Mouse (Mus musculus) ES-E14 (cell line): Measurements from ENCODE around the gene Rnf182.

Experiments used
- HCFC1 ChIP-seq: IDR thresholded peaks from 2 replicates; pipeline ENCODE4 v1.6.1; 2012; ENCODE audit warnings: low read length, inconsistent platforms, borderline replicate concordance; ENCODE audit not compliant: insufficient read depth
- ZNF384 ChIP-seq: IDR thresholded peaks from 2 replicates; pipeline ENCODE4 v1.6.1; 2012; ENCODE audit warnings: low read depth, low read length, inconsistent platforms

DNA sequence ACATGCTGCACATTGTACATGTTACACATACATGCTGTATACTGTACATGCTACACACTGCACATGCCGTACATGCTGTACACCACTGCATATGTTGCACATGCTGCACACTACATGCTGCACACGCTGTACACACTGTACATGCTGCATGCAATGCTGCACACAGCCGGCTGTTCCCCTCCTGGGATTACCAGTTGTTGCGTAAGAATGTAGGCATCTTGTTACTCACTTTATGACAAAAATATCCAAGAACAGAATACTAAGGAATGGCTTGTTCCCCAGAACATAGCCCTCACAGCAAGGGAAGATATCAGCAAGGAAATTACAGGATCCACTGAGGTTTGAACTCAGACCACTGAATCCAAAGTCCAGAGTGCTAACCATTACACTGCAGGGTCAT is 47.7 kb downstream of the Rnf182 start:
- TF ChIP-seq ZNF384 (no peak), HCFC1 (no peak)
